Mouse (Mus musculus) bone marrow, adult 2 months (tissue): Measurements from ENCODE around the gene Nyap2.

Source experiments
- CTCF ChIP-seq: fragments of 200-500 bp; IDR thresholded peaks from 2 replicates; pipeline ENCODE4 v1.5.1; 2011; ENCODE audit warnings: low read length, control low read depth; ENCODE audit not compliant: control insufficient read depth, insufficient read depth
- POLR2A ChIP-seq: fragments of 200-500 bp; IDR thresholded peaks from 2 replicates; pipeline ENCODE4 v1.6.1; 2011; ENCODE audit warnings: low read depth, mild to moderate bottlenecking, control low read depth, low read length, borderline replicate concordance; ENCODE audit not compliant: control insufficient read depth

DNA sequence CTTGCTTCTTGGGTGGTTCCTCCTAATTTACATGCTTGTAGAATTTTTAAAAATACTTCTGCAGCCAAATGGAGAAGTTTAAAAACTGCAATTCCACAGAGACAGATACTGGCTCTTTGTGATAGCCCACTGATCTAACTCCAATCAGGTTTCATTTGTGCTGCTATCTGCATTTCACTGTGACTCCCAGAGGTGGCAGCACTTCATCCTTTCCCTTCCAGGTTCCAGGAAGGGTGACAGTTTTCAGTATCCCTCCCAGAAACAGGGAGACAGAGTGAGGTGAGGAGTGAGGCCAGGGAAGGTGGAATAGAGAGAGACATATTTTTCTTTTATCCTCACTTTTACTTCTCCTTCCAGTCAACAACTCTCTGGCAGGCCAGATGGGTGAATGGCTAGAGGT is 230.7 kb downstream of the Nyap2 start:
- TF ChIP-seq POLR2A (no peak), CTCF (no peak)
